Mouse (Mus musculus): Measurements from ENCODE around the gene Sik2.

- TF ChIP-seq CTCF (conservative IDR thresholded peaks at IDR 0.05; ENCODE audit: low read length) (no peak), NANOG (IDR thresholded peaks at IDR 0.05; ENCODE audit: borderline replicate concordance, low read length) (no peak), POU5F1 (IDR thresholded peaks at IDR 0.05; ENCODE audit: borderline replicate concordance, low read length) (no peak)
These were observed 151.7 kb downstream of the Sik2 start for GRCm38 (mm10) chr9:50857082-50857641.
